8 mouse cellular contexts compared by ENCODE assay signal in the genomic region with DNA sequence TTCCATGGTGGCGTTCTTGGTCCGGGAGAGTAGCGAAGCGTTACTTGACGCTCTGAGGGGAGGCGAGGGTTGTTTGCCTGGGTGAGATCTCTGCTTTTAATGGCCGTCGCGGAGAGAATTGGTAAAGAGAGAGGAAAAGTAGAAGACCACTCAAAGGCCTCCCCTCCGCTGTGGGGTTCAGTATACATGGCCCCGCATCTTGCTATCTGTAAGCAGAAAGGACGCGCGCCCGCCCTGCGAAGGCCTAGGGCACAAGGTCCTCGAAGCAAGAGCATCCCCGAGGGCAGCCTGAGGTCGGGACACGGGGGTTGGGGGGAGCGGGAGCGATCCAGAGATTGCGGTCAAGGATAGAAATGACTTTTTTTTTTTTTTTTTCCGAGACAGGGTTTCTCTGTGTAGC. TPM values are rescaled to one million over a fixed set of nuclear protein-coding genes. Genes with fewer than 3 reads are reported as not detected.
A peak's percentile ranks its signal among the peaks of the same experiment; 100 is the strongest.
DNase-seq lines count a peak whose midpoint lies in the region; ATAC-seq and TF ChIP-seq lines count a peak whose summit lies in the region.

No protein-coding gene starts in this region.

- H3K27me3 ChIP-seq in lung, embryonic 14.5 days (ENCODE audit: insufficient read depth, low read length), result no peaks in the 10 kb centered on the region
- H3K27me3 ChIP-seq in forebrain, embryonic 12.5 days, result peaks cover 7% of the 10 kb centered on the region; the same call in 1 of the 2 replicates

- WGBS in lung, embryonic 14.5 days, result 68% methylated on average over 24 of the region's 24 CpGs
- 77% methylated on average over 24 of the region's 24 CpGs for WGBS in forebrain, embryonic 12.5 days
- 74% methylated on average over 24 of the region's 24 CpGs for WGBS in olfactory bulb, adult 2 months

- H3K9me3 ChIP-seq in lung, embryonic 14.5 days (ENCODE audit: low read depth, low read length), result no peaks in the 10 kb centered on the region
- H3K9me3 ChIP-seq in forebrain, embryonic 12.5 days, result no peaks in the 10 kb centered on the region

- H3K4me2 ChIP-seq in lung, embryonic 14.5 days, result peak overlapping the region; percentile 97
- H3K4me2 ChIP-seq in forebrain, embryonic 12.5 days, result peak overlapping the region; percentile 92

- peaks cover 17% of the 10 kb centered on the region for H3K36me3 ChIP-seq in lung, embryonic 14.5 days (ENCODE audit: insufficient read depth)
- peaks cover 18% of the 10 kb centered on the region for H3K36me3 ChIP-seq in forebrain, embryonic 12.5 days (replicated peaks)

- TF ChIP-seq CTCF in lung, embryonic 14.5 days (IDR thresholded peaks at IDR 0.05; ENCODE audit: low read depth), result no peak
- no peak for TF ChIP-seq CTCF in olfactory bulb, adult 2 months (IDR thresholded peaks at IDR 0.05; ENCODE audit: insufficient read depth, low read depth, low read length)

- H3K27ac ChIP-seq in lung, embryonic 14.5 days (ENCODE audit: low read depth), result no peak overlapping the region
- no peak overlapping the region for H3K27ac ChIP-seq in forebrain, embryonic 12.5 days
- no peak overlapping the region for H3K27ac ChIP-seq in olfactory bulb, adult 2 months (ENCODE audit: insufficient read depth, low read depth, low read length)

- H3K4me1 ChIP-seq in lung, embryonic 14.5 days (ENCODE audit: insufficient read depth), result peaks cover 20% of the 10 kb centered on the region
- H3K4me1 ChIP-seq in forebrain, embryonic 12.5 days, result peaks cover 28% of the 10 kb centered on the region
- H3K4me1 ChIP-seq in olfactory bulb, adult 2 months (ENCODE audit: control insufficient read depth, insufficient read depth, low read length), result peaks cover 25% of the 10 kb centered on the region

- peak overlapping the region; percentile 9; the same call in 1 of the 2 replicates for H3K9ac ChIP-seq in lung, embryonic 14.5 days
- H3K9ac ChIP-seq in forebrain, embryonic 12.5 days, result no peak overlapping the region

- H3K4me3 ChIP-seq in lung, embryonic 14.5 days (ENCODE audit: low read depth, low read length), result peak overlapping the region; percentile 85
- peak overlapping the region; percentile 95 for H3K4me3 ChIP-seq in forebrain, embryonic 12.5 days (replicated peaks)
- H3K4me3 ChIP-seq in olfactory bulb, adult 2 months (ENCODE audit: insufficient read depth, low read depth, low read length), result peak overlapping the region; percentile 43; the same call in 1 of the 2 replicates

- no peak for ATAC-seq in lung, embryonic 14.5 days (ENCODE audit: insufficient read depth)
- no peak for ATAC-seq in forebrain, embryonic 12.5 days (ENCODE audit: low FRiP score)

- no peak for TF ChIP-seq POLR2A in olfactory bulb, adult 2 months (IDR thresholded peaks at IDR 0.05; ENCODE audit: insufficient read depth, low read depth, low read length)

- peak; percentile 58 for DNase-seq in adrenal gland, adult 8-10 months
- no peak for DNase-seq in adrenal gland, postnatal 10 days
- no peak for DNase-seq in lung, embryonic 14.5 days
- no peak for DNase-seq in lung, postnatal 14 days
- peak; percentile 22 for DNase-seq in left cerebral cortex, postnatal 4 days
- DNase-seq in ovary, postnatal 14 days (ENCODE audit: low spot score), result no peak

- intact Hi-C loops in left cerebral cortex, postnatal 4 days (cut with DNase I), result no loop called here

RNA-seq across cellular contexts. Expression of a gene that starts 0.6 kb away (rescaled TPM):
- 1 to 10 TPM; 1.4 to 4.4 (median 2.8) TPM for total RNA-seq in adrenal gland, adult 8-10 months (2022)
- 1 to 10 TPM; 5.9 to 6.7 TPM for total RNA-seq in adrenal gland, postnatal 10 days (2021)
- 25.9 and 26.1 TPM in 2 replicates for polyA plus RNA-seq in lung, embryonic 14.5 days (2014; fragmentation: Nextera tagmentation; extraction: Ambion mirVana)
- polyA plus RNA-seq in forebrain, embryonic 12.5 days (2016; fragmentation: Nextera tagmentation; extraction: Ambion mirVana), result 14.6 and 15.2 TPM in 2 replicates
- 1 to 10 TPM; 5.4 to 6.1 TPM for total RNA-seq in left cerebral cortex, postnatal 4 days (2021)
- not detected in 2 replicates for polyA plus RNA-seq in olfactory bulb, adult 2 months (2012; ENCODE audit: insufficient read depth, insufficient read length, low replicate concordance, missing spikeins)

RNA-seq across cellular contexts. Expression of a gene that starts 0.7 kb away (rescaled TPM):
- 10 to 100 TPM; 53.8 to 66.8 (median 56.1) TPM for total RNA-seq in adrenal gland, adult 8-10 months (2022)
- 10 to 100 TPM; 43.5 to 47.9 TPM for total RNA-seq in adrenal gland, postnatal 10 days (2021)
- 13.1 and 14.5 TPM in 2 replicates for polyA plus RNA-seq in lung, embryonic 14.5 days (2014; fragmentation: Nextera tagmentation; extraction: Ambion mirVana)
- 13.4 and 15.4 TPM in 2 replicates for polyA plus RNA-seq in forebrain, embryonic 12.5 days (2016; fragmentation: Nextera tagmentation; extraction: Ambion mirVana)
- total RNA-seq in left cerebral cortex, postnatal 4 days (2021), result 10 to 100 TPM; 32.9 to 35.2 TPM
- not detected in 2 replicates for polyA plus RNA-seq in olfactory bulb, adult 2 months (2012; ENCODE audit: insufficient read depth, insufficient read length, low replicate concordance, missing spikeins)

RNA-seq across cellular contexts. Expression of a gene that starts 9.5 kb away (rescaled TPM):
- total RNA-seq in adrenal gland, adult 8-10 months (2022), result 10 to 100 TPM; 21.2 to 35.5 (median 27.0) TPM
- total RNA-seq in adrenal gland, postnatal 10 days (2021), result 10 to 100 TPM; 21.6 to 23.1 TPM
- polyA plus RNA-seq in lung, embryonic 14.5 days (2014; fragmentation: Nextera tagmentation; extraction: Ambion mirVana), result 33.7 and 40.9 TPM in 2 replicates
- 55.7 and 60.1 TPM in 2 replicates for polyA plus RNA-seq in forebrain, embryonic 12.5 days (2016; fragmentation: Nextera tagmentation; extraction: Ambion mirVana)
- 10 to 100 TPM; 28.4 to 38.6 TPM for total RNA-seq in left cerebral cortex, postnatal 4 days (2021)
- polyA plus RNA-seq in olfactory bulb, adult 2 months (2012; ENCODE audit: insufficient read depth, insufficient read length, low replicate concordance, missing spikeins), result not detected in 2 replicates

RNA-seq across cellular contexts. Expression of a gene that starts 42.6 kb away (rescaled TPM):
- total RNA-seq in adrenal gland, adult 8-10 months (2022), result 100 to 1,000 TPM in 2 of 4 experiments, 10 to 100 TPM in 2; 73.9 to 110 (median 94.0) TPM
- 100 to 1,000 TPM in 1 of 2 experiments, 10 to 100 TPM in 1; 88.3 to 101 TPM for total RNA-seq in adrenal gland, postnatal 10 days (2021)
- polyA plus RNA-seq in lung, embryonic 14.5 days (2014; fragmentation: Nextera tagmentation; extraction: Ambion mirVana), result 127 TPM in 2 replicates
- polyA plus RNA-seq in forebrain, embryonic 12.5 days (2016; fragmentation: Nextera tagmentation; extraction: Ambion mirVana), result 68.6 and 73.2 TPM in 2 replicates
- total RNA-seq in left cerebral cortex, postnatal 4 days (2021), result 10 to 100 TPM; 61.6 to 71.9 TPM
- 483 TPM in 1 of 2 replicates, not detected in the other for polyA plus RNA-seq in olfactory bulb, adult 2 months (2012; ENCODE audit: insufficient read depth, insufficient read length, low replicate concordance, missing spikeins)

RNA-seq across cellular contexts. Expression of a gene that starts 46.8 kb away (rescaled TPM):
- 10 to 100 TPM in 1 of 4 experiments, 1 to 10 TPM in 3; 4.4 to 10.2 (median 7.1) TPM for total RNA-seq in adrenal gland, adult 8-10 months (2022)
- total RNA-seq in adrenal gland, postnatal 10 days (2021), result 1 to 10 TPM; 4.9 to 6.5 TPM
- 0.91 and 0.93 TPM in 2 replicates for polyA plus RNA-seq in lung, embryonic 14.5 days (2014; fragmentation: Nextera tagmentation; extraction: Ambion mirVana)
- 19.5 and 22.6 TPM in 2 replicates for polyA plus RNA-seq in forebrain, embryonic 12.5 days (2016; fragmentation: Nextera tagmentation; extraction: Ambion mirVana)
- 100 to 1,000 TPM; 195 to 197 TPM for total RNA-seq in left cerebral cortex, postnatal 4 days (2021)
- not detected in 2 replicates for polyA plus RNA-seq in olfactory bulb, adult 2 months (2012; ENCODE audit: insufficient read depth, insufficient read length, low replicate concordance, missing spikeins)

Comparison
In these comparisons a context has a peak if more than half of its experiments do, and no peak if none do; other contexts are left out.
1. DNase-seq: peak in adrenal gland, adult 8-10 months (single experiment) and left cerebral cortex, postnatal 4 days (single experiment); none in adrenal gland, postnatal 10 days (single experiment), lung, embryonic 14.5 days (single experiment), lung, postnatal 14 days (single experiment) and ovary, postnatal 14 days (single experiment).
2. H3K4me3 ChIP-seq: peak in every context shown above with its lines; median percentile 95 in forebrain, embryonic 12.5 days; 85 in lung, embryonic 14.5 days; 43 in olfactory bulb, adult 2 months.